Mouse (Mus musculus) G1E (cell line): ENCODE data around the gene Src. TPM values are rescaled to one million over a fixed set of nuclear protein-coding genes. Genes with fewer than 3 reads are reported as not detected.

Source experiments
- ATAC-seq: 2 replicates; pipeline ENCODE4 v1.8.0; 2016; ENCODE audit warnings: mild to moderate bottlenecking; ENCODE audit not compliant: insufficient number of reproducible peaks, poor library complexity, low FRiP score, severe bottlenecking; ENCODE audit errors: extremely low read depth
- DNase-seq: peaks from one replicate; pipeline ENCODE4 v3.0.0; 2012; ENCODE audit warnings: low spot score
- H3K27me3 ChIP-seq: 2 replicates; pipeline ENCODE4 v1.6.1; 2012; ENCODE audit warnings: mild to moderate bottlenecking, low read length, inconsistent platforms; ENCODE audit not compliant: insufficient read depth
- H3K36me3 ChIP-seq: replicated peaks from 2 replicates; pipeline ENCODE3; 2012; ENCODE audit warnings: mild to moderate bottlenecking, inconsistent platforms
- H3K4me1 ChIP-seq: 2 replicates; pipeline ENCODE4 v1.6.1; 2012; ENCODE audit warnings: low read depth, low read length, inconsistent platforms, mixed read lengths; ENCODE audit not compliant: insufficient read depth
- H3K4me3 ChIP-seq: 2 replicates; pipeline ENCODE4 v1.5.1; 2012; ENCODE audit warnings: low read depth, mild to moderate bottlenecking, inconsistent platforms, low read length, moderate library complexity, mixed read lengths
- H3K9me3 ChIP-seq: replicated peaks from 2 replicates; pipeline ENCODE4 v1.6.1; 2012; ENCODE audit warnings: inconsistent platforms
- CTCF ChIP-seq: IDR thresholded peaks from 2 replicates; pipeline ENCODE4 v1.5.1; 2012; ENCODE audit warnings: low read depth, low read length, inconsistent platforms, mixed read lengths
- GATA1 ChIP-seq: IDR thresholded peaks from 2 replicates; pipeline ENCODE4 v1.6.1; 2012; ENCODE audit warnings: borderline replicate concordance, low read length, inconsistent platforms, mixed read lengths
- GATA2 ChIP-seq: IDR thresholded peaks from 2 replicates; pipeline ENCODE4 v1.6.1; 2012; ENCODE audit warnings: low read depth, low read length, inconsistent platforms, borderline replicate concordance
- POLR2AphosphoS5 ChIP-seq: IDR thresholded peaks from 2 replicates; pipeline ENCODE4 v1.6.1; 2012; ENCODE audit warnings: low read depth, low read length, inconsistent platforms; ENCODE audit not compliant: insufficient replicate concordance
- TAL1 ChIP-seq: conservative IDR thresholded peaks from 2 replicates; pipeline ENCODE4 v1.6.1; 2012; ENCODE audit warnings: low read depth, low read length, inconsistent platforms, mixed read lengths
- polyA plus RNA-seq: library from polyadenylated mRNA; stranded (reverse); fragments of >175 nt; gene quantifications from 2 replicates; pipeline ENCODE4 v1.2.3, GENCODE M21; 2012
- total RNA-seq, 2 experiments: library from RNA; stranded (forward) in 1 of 2; stranded (reverse) in 1 of 2; fragments of 200-1000 nt in 1 of 2; fragments of >200 nt in 1 of 2; fragmentation: Nextera tagmentation in 1 of 2; gene quantifications; 2 replicates each; pipeline ENCODE4 v1.2.3; 2014 to 2017

Gene Src
- total and polyA plus RNA-seq, 3 experiments: 0.22 to 0.49 TPM; not detected in 1

DNA sequence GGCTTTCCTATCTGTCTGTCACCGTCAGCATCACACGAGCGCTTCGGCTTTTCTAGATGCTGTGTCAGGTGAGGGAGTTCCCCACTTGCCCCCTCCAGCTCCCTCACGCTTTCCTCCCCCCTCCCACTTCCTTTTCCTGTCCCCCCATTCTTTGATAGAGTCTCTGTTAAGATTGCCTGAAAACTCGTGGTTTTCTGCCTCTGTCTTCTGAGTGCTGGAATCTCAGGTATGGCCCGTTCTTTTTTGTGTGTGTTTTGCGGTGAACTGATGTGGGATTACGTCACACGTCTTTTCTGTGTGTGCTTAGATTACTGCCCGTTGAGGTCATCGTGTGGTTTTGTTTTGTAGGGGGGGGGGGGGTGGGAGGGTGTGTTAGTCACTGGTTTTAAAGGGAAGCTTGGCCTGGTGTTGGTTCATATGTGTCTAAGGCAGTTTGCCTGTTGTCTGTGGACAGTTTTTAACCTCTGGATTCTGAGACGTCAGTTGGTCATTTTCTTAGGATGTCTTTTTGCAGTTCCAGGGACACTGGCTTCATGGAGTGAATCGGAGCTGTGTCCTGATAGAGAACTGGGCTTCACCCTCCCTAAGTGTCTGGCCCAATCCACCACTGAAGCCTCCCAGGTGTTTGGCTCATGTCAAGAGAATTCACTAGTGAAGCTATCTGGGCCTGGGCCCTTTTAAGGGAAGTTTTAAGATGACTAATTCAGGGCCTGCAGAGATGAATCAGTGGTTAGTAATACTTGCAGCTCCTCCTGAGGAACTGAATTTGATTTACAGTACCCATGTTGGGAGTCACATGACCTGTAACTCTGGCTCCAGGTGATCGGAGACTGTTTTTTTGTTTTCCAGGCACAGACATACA lies 29.3 kb downstream of the Src start:
- Histone ChIP-seq H3K36me3 (no peaks in the 10 kb centered on the region), H3K27me3 (peaks cover 8% of the 10 kb centered on the region; the same call in 1 of the 2 replicates), H3K4me1 (no peaks in the 10 kb centered on the region), H3K4me3 (no peak overlapping the region), H3K9me3 (no peaks in the 10 kb centered on the region)
- ATAC-seq (no peak), DNase-seq (no peak)
- TF ChIP-seq TAL1: no peak
- no peak for TF ChIP-seq GATA2
- TF ChIP-seq CTCF: no peak
- TF ChIP-seq POLR2AphosphoS5: no peak
- TF ChIP-seq GATA1: no peak

DNA sequence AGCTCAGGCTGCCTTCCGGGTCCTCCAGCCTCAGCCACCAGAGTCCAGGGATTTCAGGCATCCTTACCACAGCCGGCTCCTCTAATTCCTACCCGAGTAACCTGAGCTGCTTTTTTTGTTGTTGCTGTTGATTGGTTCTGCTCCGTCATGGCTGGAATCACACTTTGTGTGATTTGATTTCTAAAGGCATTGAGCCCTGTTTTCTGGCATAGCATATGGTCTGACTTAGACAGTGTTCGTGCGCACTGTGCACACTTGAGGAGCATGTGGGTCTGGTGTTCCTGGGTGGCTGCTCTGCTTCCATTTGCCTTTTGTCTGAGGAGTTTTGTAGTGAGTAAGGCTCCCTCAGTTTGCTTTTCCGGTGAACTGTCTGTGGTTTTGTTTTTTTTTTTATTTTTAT lies 30.1 kb downstream of the Src start:
- no peak for DNase-seq
- no peak for ATAC-seq
- H3K9me3 ChIP-seq: no peaks in the 10 kb centered on the region
- H3K36me3 ChIP-seq: no peaks in the 10 kb centered on the region
- H3K4me1 ChIP-seq: no peaks in the 10 kb centered on the region
- TF ChIP-seq GATA1: no peak
- TF ChIP-seq TAL1: no peak
- TF ChIP-seq CTCF: no peak
- no peak for TF ChIP-seq GATA2
- no peak for TF ChIP-seq POLR2AphosphoS5
- no peak overlapping the region for H3K4me3 ChIP-seq
- H3K27me3 ChIP-seq: peaks cover 11% of the 10 kb centered on the region

DNA sequence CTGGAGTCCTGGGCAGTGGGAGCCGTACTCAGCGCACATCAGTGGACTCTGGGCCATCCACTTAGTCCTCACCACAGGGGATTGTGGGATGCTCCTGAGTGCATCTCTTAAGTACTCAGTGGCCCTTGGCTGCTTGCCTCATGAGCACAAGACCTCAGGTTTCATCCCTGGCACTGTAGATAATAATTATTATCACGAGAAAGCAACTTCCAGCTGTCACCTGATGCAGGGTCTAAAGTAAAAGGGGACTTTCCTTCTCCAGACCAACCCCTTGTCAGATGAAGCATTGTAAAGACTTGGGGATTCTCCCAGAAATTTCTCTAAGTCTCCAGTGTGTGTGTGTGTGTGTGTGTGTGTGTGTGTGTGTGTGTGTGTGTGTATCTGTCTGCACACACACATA lies 32.7 kb downstream of the Src start:
- no peaks in the 10 kb centered on the region for H3K36me3 ChIP-seq
- no peaks in the 10 kb centered on the region for H3K4me1 ChIP-seq
- TF ChIP-seq GATA2: no peak
- TF ChIP-seq TAL1: no peak
- TF ChIP-seq GATA1: no peak
- no peak for TF ChIP-seq CTCF
- no peak for TF ChIP-seq POLR2AphosphoS5
- H3K4me3 ChIP-seq: no peak overlapping the region
- H3K9me3 ChIP-seq: no peaks in the 10 kb centered on the region
- H3K27me3 ChIP-seq: peaks cover 26% of the 10 kb centered on the region
- ATAC-seq: no peak
- DNase-seq: no peak

- DNase-seq (no peak), ATAC-seq (no peak)
- no peaks in the 10 kb centered on the region for H3K9me3 ChIP-seq
- H3K4me1 ChIP-seq: no peaks in the 10 kb centered on the region
- no peak for TF ChIP-seq GATA2
- TF ChIP-seq GATA1: no peak
- TF ChIP-seq POLR2AphosphoS5: no peak
- TF ChIP-seq CTCF: no peak
- no peak for TF ChIP-seq TAL1
- H3K36me3 ChIP-seq: no peaks in the 10 kb centered on the region
- no peak overlapping the region for H3K4me3 ChIP-seq
- H3K27me3 ChIP-seq: peaks cover 29% of the 10 kb centered on the region
These were observed 33.3 kb downstream of the Src start for GRCm38 (mm10) chr2:157451372-157452040.

- no peaks in the 10 kb centered on the region for H3K9me3 ChIP-seq
- DNase-seq (peak; percentile 74), ATAC-seq (no peak)
- H3K36me3 ChIP-seq: no peaks in the 10 kb centered on the region
- H3K4me3 ChIP-seq: peak overlapping the region; percentile 41; the same call in 1 of the 2 replicates
- H3K27me3 ChIP-seq: peaks cover 61% of the 10 kb centered on the region
- H3K4me1 ChIP-seq: peaks cover 21% of the 10 kb centered on the region
- peak; percentile 98 for TF ChIP-seq CTCF
- TF ChIP-seq GATA2: no peak
These were observed 39.0 kb downstream of the Src start for GRCm38 (mm10) chr2:157457100-157457806.

- H3K36me3 ChIP-seq: no peaks in the 10 kb centered on the region
- peak; percentile 60 for DNase-seq
- H3K9me3 ChIP-seq: no peaks in the 10 kb centered on the region
- ATAC-seq: peak; percentile 34; the same call in 1 of the 2 replicates
- peaks cover 66% of the 10 kb centered on the region for H3K27me3 ChIP-seq
- no peak overlapping the region for H3K4me3 ChIP-seq
- H3K4me1 ChIP-seq: peaks cover 21% of the 10 kb centered on the region
- TF ChIP-seq GATA2 (no peak), CTCF (peak; percentile 92)
These were observed 40.2 kb downstream of the Src start for GRCm38 (mm10) chr2:157458472-157458871.
